9 mouse cellular contexts compared by ENCODE assay signal in genomic region chr4:105200624-105201524, GRCm38 (mm10). TPM values are rescaled to one million over a fixed set of nuclear protein-coding genes. Genes with fewer than 3 reads are reported as not detected.
DNase-seq lines count a peak whose midpoint lies in the region; ATAC-seq and TF ChIP-seq lines count a peak whose summit lies in the region.
"Had no signal": no experiment of that assay in that cellular context is flagged by ENCODE, and none has a peak within 500 bp of the region (broad histone marks: within the 10 kb centered on the region; RNA-seq: fewer than 3 reads in every experiment).

No protein-coding gene starts in this region.

- no peak for TF ChIP-seq CTCF in forebrain, postnatal 0 days (IDR thresholded peaks at IDR 0.05; ENCODE audit: low read depth)
- TF ChIP-seq CTCF in olfactory bulb, adult 2 months (IDR thresholded peaks at IDR 0.05; ENCODE audit: insufficient read depth, low read depth, low read length): no peak

- no peak for DNase-seq in midbrain, embryonic 14.5 days
- DNase-seq in embryonic facial prominence, embryonic 10.5 days (ENCODE audit: low spot score): peak; percentile 52
- DNase-seq in forebrain, postnatal 0 days: no peak
- DNase-seq in cerebellum, adult 11 months: no peak
- no peak for DNase-seq in right cerebral cortex, postnatal 14 days
- DNase-seq: liver had no signal

- no peak overlapping the region for H3K4me3 ChIP-seq in midbrain, embryonic 13.5 days (replicated peaks)
- no peak overlapping the region for H3K4me3 ChIP-seq in midbrain, embryonic 14.5 days (replicated peaks; ENCODE audit: low read depth, low read length)
- H3K4me3 ChIP-seq in embryonic facial prominence, embryonic 10.5 days: no peak overlapping the region
- H3K4me3 ChIP-seq in forebrain, postnatal 0 days (ENCODE audit: low read depth, low read length): no peak overlapping the region
- H3K4me3 ChIP-seq in olfactory bulb, adult 2 months (ENCODE audit: insufficient read depth, low read depth, low read length): no peak overlapping the region
- H3K4me3 ChIP-seq: neural tube, embryonic 15.5 days had no signal

- H3K36me3 ChIP-seq in midbrain, embryonic 13.5 days: peaks cover 14% of the 10 kb centered on the region
- no peaks in the 10 kb centered on the region for H3K36me3 ChIP-seq in midbrain, embryonic 14.5 days (ENCODE audit: control insufficient read depth, insufficient read depth, low read length)
- peaks cover 55% of the 10 kb centered on the region for H3K36me3 ChIP-seq in embryonic facial prominence, embryonic 10.5 days (replicated peaks)
- H3K36me3 ChIP-seq in forebrain, postnatal 0 days (ENCODE audit: insufficient read depth): no peaks in the 10 kb centered on the region
- H3K36me3 ChIP-seq: neural tube, embryonic 15.5 days had no signal

- peaks cover 42% of the 10 kb centered on the region for H3K4me1 ChIP-seq in midbrain, embryonic 13.5 days (replicated peaks)
- H3K4me1 ChIP-seq in midbrain, embryonic 14.5 days (ENCODE audit: control insufficient read depth, insufficient read depth, low read length): peaks cover 14% of the 10 kb centered on the region; the same call in 1 of the 2 replicates
- peaks cover 76% of the 10 kb centered on the region for H3K4me1 ChIP-seq in embryonic facial prominence, embryonic 10.5 days
- peaks cover 15% of the 10 kb centered on the region; the same call in 1 of the 2 replicates for H3K4me1 ChIP-seq in forebrain, postnatal 0 days (ENCODE audit: insufficient read depth)
- H3K4me1 ChIP-seq in olfactory bulb, adult 2 months (ENCODE audit: control insufficient read depth, insufficient read depth, low read length): peaks cover 14% of the 10 kb centered on the region; the same call in 1 of the 2 replicates

- H3K9me3 ChIP-seq in midbrain, embryonic 13.5 days: no peaks in the 10 kb centered on the region
- no peaks in the 10 kb centered on the region for H3K9me3 ChIP-seq in midbrain, embryonic 14.5 days (ENCODE audit: control insufficient read depth, low read length)
- H3K9me3 ChIP-seq in embryonic facial prominence, embryonic 10.5 days: no peaks in the 10 kb centered on the region
- no peaks in the 10 kb centered on the region for H3K9me3 ChIP-seq in forebrain, postnatal 0 days (ENCODE audit: low read length)
- H3K9me3 ChIP-seq: neural tube, embryonic 15.5 days had no signal

- H3K4me2 ChIP-seq in midbrain, embryonic 13.5 days (replicated peaks): no peak overlapping the region
- H3K4me2 ChIP-seq in midbrain, embryonic 14.5 days (ENCODE audit: low read length): no peak overlapping the region
- H3K4me2 ChIP-seq in forebrain, postnatal 0 days (ENCODE audit: low read depth): 0 out of 2 replicates have a peak overlapping the region, but pooled peaks have one; percentile 2
- H3K4me2 ChIP-seq: neural tube, embryonic 15.5 days had no signal

- WGBS in midbrain, embryonic 13.5 days: 39% methylated on average over 14 of the region's 14 CpGs
- WGBS in midbrain, embryonic 14.5 days: 42% methylated on average over 14 of the region's 14 CpGs
- 25% methylated on average over 14 of the region's 14 CpGs for WGBS in embryonic facial prominence, embryonic 10.5 days
- 29% methylated on average over 14 of the region's 14 CpGs for WGBS in forebrain, postnatal 0 days
- 36% methylated on average over 14 of the region's 14 CpGs for WGBS in olfactory bulb, adult 2 months

- peak; percentile 62 for ATAC-seq in midbrain, embryonic 13.5 days
- no peak for ATAC-seq in midbrain, embryonic 14.5 days (ENCODE audit: low FRiP score, low TSS enrichment)
- ATAC-seq in forebrain, postnatal 0 days: no peak

- no peaks in the 10 kb centered on the region for H3K27me3 ChIP-seq in midbrain, embryonic 13.5 days
- no peaks in the 10 kb centered on the region for H3K27me3 ChIP-seq in midbrain, embryonic 14.5 days (ENCODE audit: control insufficient read depth, insufficient read depth, low read length)
- H3K27me3 ChIP-seq in embryonic facial prominence, embryonic 10.5 days (replicated peaks; ENCODE audit: low read depth, poor library complexity, severe bottlenecking): no peaks in the 10 kb centered on the region
- H3K27me3 ChIP-seq in forebrain, postnatal 0 days (ENCODE audit: insufficient read depth, low read length): no peaks in the 10 kb centered on the region
- H3K27me3 ChIP-seq: neural tube, embryonic 15.5 days had no signal

- no peak overlapping the region for H3K27ac ChIP-seq in midbrain, embryonic 13.5 days
- H3K27ac ChIP-seq in midbrain, embryonic 14.5 days (replicated peaks; ENCODE audit: low read depth, low read length): no peak overlapping the region
- no peak overlapping the region; the same call in none of the 2 replicates for H3K27ac ChIP-seq in embryonic facial prominence, embryonic 10.5 days (replicated peaks)
- no peak overlapping the region for H3K27ac ChIP-seq in forebrain, postnatal 0 days (ENCODE audit: low read depth, low read length)
- H3K27ac ChIP-seq in olfactory bulb, adult 2 months (ENCODE audit: insufficient read depth, low read depth, low read length): peak overlapping the region; percentile 7
- H3K27ac ChIP-seq: neural tube, embryonic 15.5 days had no signal

- no peak overlapping the region for H3K9ac ChIP-seq in midbrain, embryonic 13.5 days (replicated peaks)
- no peak overlapping the region for H3K9ac ChIP-seq in midbrain, embryonic 14.5 days (replicated peaks; ENCODE audit: low read length)
- H3K9ac ChIP-seq in forebrain, postnatal 0 days: no peak overlapping the region
- H3K9ac ChIP-seq: neural tube, embryonic 15.5 days had no signal

- TF ChIP-seq POLR2A in olfactory bulb, adult 2 months (IDR thresholded peaks at IDR 0.05; ENCODE audit: insufficient read depth, low read depth, low read length): no peak

RNA-seq across cellular contexts. Expression of gene Plpp3, which starts 43.7 kb away (rescaled TPM):
- polyA plus RNA-seq in midbrain, embryonic 13.5 days (2015; fragmentation: Nextera tagmentation; extraction: Ambion mirVana): 58.5 TPM in 2 replicates
- 51.7 and 62.4 TPM in 2 replicates for polyA plus RNA-seq in midbrain, embryonic 14.5 days (2014; fragmentation: Nextera tagmentation; extraction: Ambion mirVana)
- polyA plus RNA-seq in embryonic facial prominence, embryonic 10.5 days (2016; fragmentation: Nextera tagmentation; extraction: Ambion mirVana): 67.6 and 77.1 TPM in 2 replicates
- total RNA-seq in forebrain, postnatal 0 days (2014; rRNA removed): 64.8 and 87.3 TPM in 2 replicates
- polyA plus RNA-seq in forebrain, postnatal 0 days (2015; fragmentation: Nextera tagmentation; extraction: Ambion mirVana): 82.8 and 117 TPM in 2 replicates
- not detected in 2 replicates for polyA plus RNA-seq in olfactory bulb, adult 2 months (2012; ENCODE audit: insufficient read depth, insufficient read length, low replicate concordance, missing spikeins)
